Comparison of ENCODE assay signal across 20 mouse cellular contexts in the genomic region with DNA sequence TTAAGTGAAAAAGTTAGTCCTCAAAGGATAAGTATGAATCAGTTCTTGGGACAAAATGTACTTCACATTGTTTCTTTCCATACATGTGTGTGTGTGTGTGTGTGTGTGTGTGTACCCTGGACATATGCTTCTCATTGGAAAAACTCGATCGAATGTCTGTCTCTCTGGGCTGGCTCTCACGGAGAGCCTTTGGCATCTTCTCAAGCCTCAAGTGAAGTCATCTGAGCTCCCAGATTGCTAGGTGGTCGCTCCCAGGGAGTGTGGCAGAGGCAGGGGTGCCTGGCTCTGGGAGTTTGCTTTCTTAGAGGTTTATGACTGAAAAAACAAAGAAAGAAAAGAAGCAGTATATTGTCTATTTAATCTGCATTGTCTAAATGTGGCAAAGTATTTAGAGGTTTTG. TPM values are rescaled to one million over a fixed set of nuclear protein-coding genes. Genes with fewer than 3 reads are reported as not detected.
DNase-seq lines count a peak whose midpoint lies in the region; ATAC-seq and TF ChIP-seq lines count a peak whose summit lies in the region.
"Had no signal": no experiment of that assay in that cellular context is flagged by ENCODE, and none has a peak within 500 bp of the region (broad histone marks: within the 10 kb centered on the region; RNA-seq: fewer than 3 reads in every experiment).

No protein-coding gene starts in this region.

- DNase-seq in heart, adult 11 months: peak; percentile 68
- DNase-seq in heart, adult 8-10 months (ENCODE audit: low spot score): no peak
- DNase-seq in lung, postnatal 0 days (ENCODE audit: low spot score): no peak
- no peak for DNase-seq in lung, postnatal 36 days
- DNase-seq in cerebellum, adult 9-10 months: no peak
- DNase-seq: adrenal gland, adult 2 months; adrenal gland, postnatal 10 days; adrenal gland, postnatal 25 days; cerebellum, adult 11 months; cerebellum, adult 18-20 months; cerebellum, adult 8-10 months; cerebellum, postnatal 10 days; cerebellum, postnatal 25 days; forebrain, postnatal 0 days had no signal

- no peak overlapping the region for H3K4me3 ChIP-seq in lung, postnatal 0 days (ENCODE audit: low read depth, low read length)
- no peak overlapping the region for H3K4me3 ChIP-seq in embryonic facial prominence, embryonic 15.5 days (replicated peaks)
- no peak overlapping the region for H3K4me3 ChIP-seq in hindbrain, embryonic 16.5 days (ENCODE audit: low read length)
- H3K4me3 ChIP-seq: forebrain, embryonic 13.5 days; forebrain, embryonic 15.5 days had no signal

- no peaks in the 10 kb centered on the region for H3K36me3 ChIP-seq in lung, postnatal 0 days (ENCODE audit: insufficient read depth, low read length)
- H3K36me3 ChIP-seq in embryonic facial prominence, embryonic 15.5 days: no peaks in the 10 kb centered on the region
- no peaks in the 10 kb centered on the region for H3K36me3 ChIP-seq in hindbrain, embryonic 16.5 days (ENCODE audit: control insufficient read depth, insufficient read depth, low read length)
- H3K36me3 ChIP-seq: forebrain, embryonic 15.5 days had no signal

- no peak for TF ChIP-seq CTCF in lung, postnatal 0 days (IDR thresholded peaks at IDR 0.05)

- no peak overlapping the region for H3K4me2 ChIP-seq in lung, postnatal 0 days (replicated peaks; ENCODE audit: low read depth, low read length)
- H3K4me2 ChIP-seq in embryonic facial prominence, embryonic 15.5 days (replicated peaks): no peak overlapping the region
- no peak overlapping the region for H3K4me2 ChIP-seq in hindbrain, embryonic 16.5 days (ENCODE audit: low read length)
- H3K4me2 ChIP-seq: forebrain, embryonic 13.5 days; forebrain, embryonic 15.5 days had no signal

- peak; percentile 25; the same call in 1 of the 2 replicates for TF ChIP-seq EP300 in lung, postnatal 0 days (IDR thresholded peaks at IDR 0.05)

- no peaks in the 10 kb centered on the region for H3K9me3 ChIP-seq in lung, postnatal 0 days (ENCODE audit: low read length)
- no peaks in the 10 kb centered on the region for H3K9me3 ChIP-seq in embryonic facial prominence, embryonic 15.5 days (replicated peaks)
- no peaks in the 10 kb centered on the region for H3K9me3 ChIP-seq in hindbrain, embryonic 16.5 days (ENCODE audit: control insufficient read depth, low read length)
- H3K9me3 ChIP-seq: forebrain, embryonic 13.5 days; forebrain, embryonic 15.5 days had no signal

- H3K27me3 ChIP-seq in lung, postnatal 0 days (replicated peaks; ENCODE audit: insufficient read depth, low read length): no peaks in the 10 kb centered on the region
- H3K27me3 ChIP-seq in embryonic facial prominence, embryonic 15.5 days: no peaks in the 10 kb centered on the region
- H3K27me3 ChIP-seq in hindbrain, embryonic 16.5 days (replicated peaks; ENCODE audit: control insufficient read depth, insufficient read depth, low read length): no peaks in the 10 kb centered on the region
- H3K27me3 ChIP-seq: forebrain, embryonic 13.5 days; forebrain, embryonic 15.5 days had no signal

- ATAC-seq in lung, postnatal 0 days: no peak
- peak; percentile 70; the same call in 1 of the 2 replicates for ATAC-seq in embryonic facial prominence, embryonic 15.5 days (ENCODE audit: insufficient number of reproducible peaks, low FRiP score, low TSS enrichment, low read depth)
- no peak for ATAC-seq in hindbrain, embryonic 16.5 days
- ATAC-seq: forebrain, embryonic 13.5 days; forebrain, embryonic 15.5 days; forebrain, postnatal 0 days had no signal

- no peak overlapping the region for H3K9ac ChIP-seq in lung, postnatal 0 days (replicated peaks; ENCODE audit: low read depth)
- H3K9ac ChIP-seq in embryonic facial prominence, embryonic 15.5 days: no peak overlapping the region
- H3K9ac ChIP-seq in hindbrain, embryonic 16.5 days (ENCODE audit: low read depth, low read length): no peak overlapping the region
- H3K9ac ChIP-seq: forebrain, embryonic 13.5 days; forebrain, embryonic 15.5 days; forebrain, postnatal 0 days had no signal

- 76% methylated on average over 4 of the region's 4 CpGs for WGBS in lung, postnatal 0 days
- WGBS in embryonic facial prominence, embryonic 15.5 days: 38% methylated on average over 4 of the region's 4 CpGs
- 80% methylated on average over 4 of the region's 4 CpGs for WGBS in hindbrain, embryonic 16.5 days

- H3K4me1 ChIP-seq in lung, postnatal 0 days (ENCODE audit: insufficient read depth, low read depth, low read length): no peaks in the 10 kb centered on the region
- H3K4me1 ChIP-seq in embryonic facial prominence, embryonic 15.5 days: peaks cover 18% of the 10 kb centered on the region
- H3K4me1 ChIP-seq in hindbrain, embryonic 16.5 days (ENCODE audit: control insufficient read depth, insufficient read depth, low read depth, low read length): no peaks in the 10 kb centered on the region
- H3K4me1 ChIP-seq: forebrain, embryonic 13.5 days; forebrain, embryonic 15.5 days had no signal

- H3K27ac ChIP-seq in lung, postnatal 0 days (ENCODE audit: low read length): no peak overlapping the region
- H3K27ac ChIP-seq in embryonic facial prominence, embryonic 15.5 days (replicated peaks): peak overlapping the region; percentile 71
- H3K27ac ChIP-seq in hindbrain, embryonic 16.5 days (ENCODE audit: low read depth, low read length): no peak overlapping the region
- H3K27ac ChIP-seq: forebrain, embryonic 13.5 days; forebrain, embryonic 15.5 days had no signal

RNA-seq across cellular contexts. Expression of a gene that starts 36.3 kb away (rescaled TPM):
- total RNA-seq in heart, adult 8-10 months (2022): 1 to 10 TPM in 1 of 4 experiments, under 1 TPM in 3; 0.41 to 1.4 (median 0.73) TPM
- polyA plus RNA-seq in lung, postnatal 0 days (2015; fragmentation: Nextera tagmentation; extraction: Ambion mirVana): 0.50 and 0.87 TPM in 2 replicates
- 0.38 and 0.72 TPM in 2 replicates for polyA plus RNA-seq in embryonic facial prominence, embryonic 15.5 days (2015; fragmentation: Nextera tagmentation; extraction: Ambion mirVana)
- polyA plus RNA-seq in hindbrain, embryonic 16.5 days (2015; fragmentation: Nextera tagmentation; extraction: Ambion mirVana): 16.2 and 18.3 TPM in 2 replicates
- total RNA-seq: MEL had no signal
- polyA plus RNA-seq: C2C12 had no signal
